Mouse (Mus musculus): ENCODE measurements around the gene Phf3. TPM values are rescaled to one million over a fixed set of nuclear protein-coding genes. Genes with fewer than 3 reads are reported as not detected.

Phf3 gene
- polyA plus RNA-seq, 1 experiment from 2014 or later = 54.3 TPM

Other genes with a start within 250 kb of the Phf3 start
- not detected in 2 replicates for gene AC153137.1, start 104.0 kb upstream of the Phf3 start, polyA plus RNA-seq (2015; fragmentation: Nextera tagmentation; extraction: Ambion mirVana)

All from midbrain, embryonic 13.5 days (tissue).